Mouse (Mus musculus) hindbrain, embryonic 16.5 days (tissue): ENCODE measurements around the gene Adk. TPM values are rescaled to one million over a fixed set of nuclear protein-coding genes. Genes with fewer than 3 reads are reported as not detected.

Experiments
- ATAC-seq: fragments of 200-750 bp; cut with Nextera tagmentation; 2 replicates; pipeline ENCODE4 v1.8.0; 2017; ENCODE audit warnings: moderate TSS enrichment, moderate library complexity
- H3K27ac ChIP-seq: fragments of 300-500 bp; sonication (generic); 2 replicates; pipeline ENCODE4 v1.5.1; 2014; ENCODE audit warnings: low read depth, mild to moderate bottlenecking, control low read depth, low read length, moderate library complexity
- H3K27me3 ChIP-seq: fragments of 300-500 bp; sonication (generic); replicated peaks from 2 replicates; pipeline ENCODE4 v1.6.1; 2014; ENCODE audit warnings: low read length; ENCODE audit not compliant: control insufficient read depth, insufficient read depth
- H3K36me3 ChIP-seq: fragments of 300-500 bp; sonication (generic); 2 replicates; pipeline ENCODE4 v1.6.1; 2014; ENCODE audit warnings: mild to moderate bottlenecking, low read length, moderate library complexity, mixed read lengths; ENCODE audit not compliant: control insufficient read depth, insufficient read depth
- H3K4me1 ChIP-seq: fragments of 300-500 bp; sonication (generic); 2 replicates; pipeline ENCODE4 v1.6.1; 2014; ENCODE audit warnings: low read depth, low read length; ENCODE audit not compliant: control insufficient read depth, insufficient read depth
- H3K4me2 ChIP-seq: fragments of 300-500 bp; sonication (generic); 2 replicates; pipeline ENCODE4 v1.6.1; 2014; ENCODE audit warnings: mild to moderate bottlenecking, low read length, control low read depth, moderate library complexity
- H3K4me3 ChIP-seq: fragments of 300-500 bp; sonication (generic); 2 replicates; pipeline ENCODE4 v1.5.1; 2014; ENCODE audit warnings: mild to moderate bottlenecking, low read length, control low read depth, moderate library complexity
- H3K9ac ChIP-seq: fragments of 300-500 bp; sonication (generic); 2 replicates; pipeline ENCODE4 v1.6.1; 2014; ENCODE audit warnings: low read depth, mild to moderate bottlenecking, control low read depth, low read length, moderate library complexity
- H3K9me3 ChIP-seq: fragments of 300-500 bp; sonication (generic); 2 replicates; pipeline ENCODE4 v1.6.1; 2014; ENCODE audit warnings: mild to moderate bottlenecking, low read length, moderate library complexity; ENCODE audit not compliant: control insufficient read depth
- WGBS: fragments of 180-500 bp; shearing (Covaris S2); extraction: QIAGEN DNeasy Blood & Tissue Kit; methylation state at CpG from one replicate; pipeline ENCODE4 v1.1.7; 2014; 5-methylcytosine and 5-hydroxymethylcytosine counted together
- polyA plus RNA-seq: library from polyadenylated mRNA; unstranded; fragments of >200 nt; fragmentation: Nextera tagmentation; extraction: Ambion mirVana; gene quantifications from 2 replicates; pipeline ENCODE4 v1.2.1, GENCODE M21; 2015

Adk gene
- polyA plus RNA-seq, 1 experiment from 2014 or later = 45.9 TPM

DNA sequence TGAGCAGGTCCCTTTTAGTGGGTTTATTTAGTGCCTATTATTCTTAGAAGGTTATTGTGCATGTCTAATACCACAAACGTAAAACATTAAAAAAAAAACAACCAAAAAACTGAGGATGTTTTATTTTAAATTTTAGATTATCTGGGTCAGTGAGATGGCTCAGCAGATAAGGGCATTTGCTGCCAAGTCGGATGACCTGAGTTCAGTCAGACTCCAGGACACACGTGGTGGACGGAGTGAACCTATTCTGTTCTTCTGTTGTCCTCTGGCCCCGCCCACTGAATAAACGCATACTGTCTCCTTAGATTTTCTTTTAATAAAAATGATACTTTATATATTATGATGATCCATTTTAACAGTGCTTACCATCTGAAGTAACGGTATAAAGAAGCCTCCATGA, 1.2 kb downstream of the Adk start:
- ATAC-seq = no peak
- Histone ChIP-seq H3K9ac (no peak overlapping the region), H3K4me1 (peaks cover 9% of the 10 kb centered on the region), H3K9me3 (no peaks in the 10 kb centered on the region), H3K27me3 (no peaks in the 10 kb centered on the region), H3K36me3 (no peaks in the 10 kb centered on the region), H3K27ac (no peak overlapping the region), H3K4me2 (no peak overlapping the region; the same call in 1 of the 2 replicates), H3K4me3 (no peak overlapping the region; the same call in 1 of the 2 replicates)
- WGBS = 50% methylated on average over 7 of the region's 7 CpGs

- H3K4me3 ChIP-seq = no peak overlapping the region
- H3K9ac ChIP-seq = no peak overlapping the region
- H3K36me3 ChIP-seq = no peaks in the 10 kb centered on the region
- no peaks in the 10 kb centered on the region for H3K27me3 ChIP-seq
- H3K27ac ChIP-seq = no peak overlapping the region
- no peak overlapping the region for H3K4me2 ChIP-seq
- no peak for ATAC-seq
- H3K9me3 ChIP-seq = no peaks in the 10 kb centered on the region
- no peaks in the 10 kb centered on the region for H3K4me1 ChIP-seq
- 93% methylated on average over 2 of the region's 2 CpGs for WGBS
These were observed 6.6 kb downstream of the Adk start for GRCm38 (mm10) chr14:21058972-21059371.

DNA sequence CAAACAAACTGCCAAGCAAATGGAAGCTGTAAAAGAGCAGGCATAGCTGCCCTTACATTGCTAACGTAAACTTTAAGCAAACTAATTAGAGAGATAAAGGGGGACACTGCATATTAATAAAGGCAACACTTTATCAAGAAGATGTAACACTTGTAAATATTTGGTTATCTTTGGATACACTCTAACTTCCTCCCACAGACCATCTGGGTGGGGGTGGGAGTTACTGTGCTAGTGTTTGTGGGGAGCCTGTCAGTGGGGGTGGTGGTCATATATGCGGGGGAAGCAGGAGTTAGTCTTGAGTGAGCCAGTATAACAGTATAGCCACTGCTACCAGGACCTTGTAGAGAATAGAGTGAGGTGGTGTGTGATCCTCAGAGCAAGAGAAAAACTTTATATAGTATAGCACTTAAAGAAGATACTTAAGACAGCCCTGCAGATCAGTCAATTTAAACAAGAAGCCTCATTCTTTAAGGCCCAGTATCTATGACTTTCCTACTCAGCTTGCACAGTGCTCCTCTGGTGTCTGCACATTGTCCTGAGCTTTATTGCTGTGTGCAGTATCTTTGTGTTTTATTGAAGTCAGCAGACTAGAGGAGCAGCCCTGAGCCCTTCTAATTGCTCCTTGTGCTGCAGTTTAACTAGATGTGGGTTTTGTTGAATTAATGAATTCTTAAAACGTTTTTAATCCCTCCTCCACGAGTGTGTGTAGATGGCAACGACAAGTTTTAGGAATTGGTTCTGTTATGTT, 10.6 kb downstream of the Adk start:
- Histone ChIP-seq H3K9me3 (no peaks in the 10 kb centered on the region), H3K9ac (no peak overlapping the region), H3K4me3 (no peak overlapping the region), H3K27ac (no peak overlapping the region), H3K36me3 (no peaks in the 10 kb centered on the region), H3K4me2 (no peak overlapping the region), H3K27me3 (no peaks in the 10 kb centered on the region), H3K4me1 (no peaks in the 10 kb centered on the region)
- WGBS = 83% methylated on average over 5 of the region's 5 CpGs
- ATAC-seq = no peak

DNA sequence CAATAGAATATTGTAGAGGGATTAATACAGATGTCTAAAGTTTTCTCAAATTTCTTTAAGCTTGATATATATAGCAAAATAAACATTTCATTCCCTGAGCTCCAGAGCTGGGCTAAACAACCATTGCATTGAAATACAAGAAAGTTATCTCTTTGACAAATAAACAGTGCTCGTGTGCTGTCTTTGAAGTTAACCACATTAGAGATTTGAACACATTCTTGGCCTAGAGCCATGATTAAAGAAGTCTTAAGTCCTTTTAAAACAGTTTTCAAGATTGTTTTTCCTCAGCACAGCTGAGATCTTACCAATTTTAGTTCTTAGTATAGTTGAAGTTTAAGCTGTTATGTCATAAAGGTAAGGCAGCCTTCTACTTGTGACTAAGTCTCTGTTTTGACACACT, 11.9 kb downstream of the Adk start:
- Histone ChIP-seq H3K4me2 (no peak overlapping the region), H3K36me3 (no peaks in the 10 kb centered on the region)
- 53% methylated on average over 1 of the region's 1 CpGs for WGBS

DNA sequence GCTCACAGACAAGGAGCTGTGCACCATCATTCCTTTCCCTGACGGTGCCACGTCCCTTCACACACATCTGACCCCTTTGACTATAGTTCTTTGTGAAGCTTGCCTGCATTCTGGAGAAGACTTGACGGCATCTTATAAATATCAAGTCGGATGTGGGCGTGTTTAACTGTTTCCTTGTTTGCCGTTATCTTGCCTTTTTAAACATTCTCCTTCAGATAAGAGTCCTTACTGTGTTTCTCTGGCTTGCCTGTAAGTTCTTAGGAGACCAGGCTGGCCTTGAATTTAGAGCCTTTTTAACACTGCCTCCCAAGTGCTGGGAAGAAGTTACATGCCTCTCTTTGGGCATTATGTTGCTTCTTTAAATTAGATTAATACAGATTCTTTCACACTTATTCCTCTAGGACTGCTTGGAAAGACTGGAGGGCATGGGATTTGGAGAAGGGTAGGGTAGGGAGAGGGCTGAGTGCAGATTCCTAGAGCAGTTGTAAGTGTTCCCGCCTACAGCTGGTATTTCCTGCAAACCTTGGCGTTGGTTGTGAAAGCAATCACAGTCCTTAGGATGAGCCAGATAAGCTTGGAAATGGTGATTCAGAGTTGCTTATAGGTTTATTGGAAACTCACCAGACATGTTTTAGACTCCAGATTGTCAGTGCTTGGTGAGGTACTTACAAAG, 13.3 kb downstream of the Adk start:
- H3K9ac ChIP-seq = no peak overlapping the region
- no peaks in the 10 kb centered on the region for H3K27me3 ChIP-seq
- WGBS = 74% methylated on average over 8 of the region's 8 CpGs
- no peaks in the 10 kb centered on the region for H3K36me3 ChIP-seq
- no peak overlapping the region for H3K4me3 ChIP-seq
- H3K27ac ChIP-seq = no peak overlapping the region
- H3K4me2 ChIP-seq = no peak overlapping the region
- H3K9me3 ChIP-seq = no peaks in the 10 kb centered on the region
- no peaks in the 10 kb centered on the region for H3K4me1 ChIP-seq
- ATAC-seq = no peak

More for the DNA sequence above, 11.9 kb downstream of the Adk start:
- H3K27me3 ChIP-seq = no peaks in the 10 kb centered on the region
- no peaks in the 10 kb centered on the region for H3K9me3 ChIP-seq
- no peaks in the 10 kb centered on the region for H3K4me1 ChIP-seq
- no peak for ATAC-seq
- no peak overlapping the region for H3K4me3 ChIP-seq
- H3K27ac ChIP-seq = no peak overlapping the region
- no peak overlapping the region for H3K9ac ChIP-seq

DNA sequence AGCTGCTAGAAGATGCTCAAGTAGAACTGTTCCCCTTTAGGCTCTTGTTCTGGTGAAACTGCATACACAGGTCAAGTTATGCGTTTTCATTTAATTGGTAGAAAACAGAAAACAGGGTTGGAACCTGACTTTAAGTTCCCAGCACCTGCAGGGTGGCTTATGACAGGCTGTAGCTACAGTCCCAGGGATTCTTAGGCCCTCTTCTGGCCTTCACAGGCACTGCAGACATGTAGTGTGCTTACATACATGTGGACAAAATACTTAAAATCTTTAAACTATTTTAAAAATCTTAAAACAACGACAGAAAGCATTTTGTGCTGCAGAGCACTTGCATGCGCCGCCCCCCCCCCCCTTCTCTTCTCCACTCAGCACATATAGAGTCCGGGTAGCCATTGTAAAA, 17.2 kb downstream of the Adk start:
- H3K9ac ChIP-seq = no peak overlapping the region

DNA sequence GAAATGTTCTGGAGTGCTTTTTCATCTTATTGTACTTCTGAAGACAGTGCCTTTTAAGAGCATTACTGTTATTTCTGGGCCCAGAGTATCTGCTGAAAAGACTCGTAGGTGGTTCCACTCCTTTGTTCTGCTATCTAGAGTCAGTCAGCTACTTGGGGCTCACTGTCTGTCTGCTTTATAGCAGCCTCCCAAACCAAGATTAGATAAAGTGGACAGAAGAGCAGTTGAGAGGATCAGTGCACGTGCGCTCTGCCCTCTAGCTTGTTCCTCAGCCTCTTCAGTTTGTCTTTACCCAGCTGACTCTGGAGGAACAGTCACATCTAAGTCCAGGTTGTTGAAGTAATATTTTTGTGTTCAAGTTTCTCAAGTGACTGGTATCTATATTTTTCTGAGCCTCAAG, 21.6 kb downstream of the Adk start:
- H3K9ac ChIP-seq = no peak overlapping the region
- WGBS = 70% methylated on average over 3 of the region's 3 CpGs
- no peak overlapping the region for H3K27ac ChIP-seq
- H3K4me2 ChIP-seq = no peak overlapping the region
- H3K4me3 ChIP-seq = no peak overlapping the region
- no peaks in the 10 kb centered on the region for H3K9me3 ChIP-seq
- no peak for ATAC-seq
- no peaks in the 10 kb centered on the region for H3K27me3 ChIP-seq
- no peaks in the 10 kb centered on the region for H3K36me3 ChIP-seq
- H3K4me1 ChIP-seq = peaks cover 9% of the 10 kb centered on the region

More for the DNA sequence above, 17.2 kb downstream of the Adk start:
- Histone ChIP-seq H3K4me1 (no peaks in the 10 kb centered on the region), H3K9me3 (no peaks in the 10 kb centered on the region), H3K4me3 (no peak overlapping the region), H3K4me2 (no peak overlapping the region), H3K27ac (no peak overlapping the region), H3K27me3 (no peaks in the 10 kb centered on the region), H3K36me3 (no peaks in the 10 kb centered on the region)
- ATAC-seq = no peak
- WGBS = 90% methylated on average over 5 of the region's 5 CpGs

- Histone ChIP-seq H3K4me2 (peak overlapping the region; percentile 89), H3K4me1 (peaks cover 9% of the 10 kb centered on the region), H3K4me3 (peak overlapping the region; percentile 76), H3K27me3 (no peaks in the 10 kb centered on the region), H3K36me3 (no peaks in the 10 kb centered on the region), H3K9ac (no peak overlapping the region), H3K9me3 (no peaks in the 10 kb centered on the region), H3K27ac (no peak overlapping the region)
- ATAC-seq = no peak
- WGBS = 63% methylated on average over 11 of the region's 11 CpGs
These were observed 22.3 kb downstream of the Adk start for GRCm38 (mm10) chr14:21074398-21075320.
